Mouse (Mus musculus) megakaryocyte, embryonic 14.5 days (primary cell): Measurements from ENCODE around the gene Als2cr12.

ENCODE experiments used
- FLI1 ChIP-seq: IDR thresholded peaks from 2 replicates; pipeline ENCODE4 v1.6.1; 2012; ENCODE audit warnings: low read length, inconsistent platforms, mixed read lengths
- GATA1 ChIP-seq: IDR thresholded peaks from 3 replicates; pipeline ENCODE4 v1.6.1; 2012; ENCODE audit warnings: mixed read lengths, low read length, inconsistent platforms, borderline replicate concordance

DNA sequence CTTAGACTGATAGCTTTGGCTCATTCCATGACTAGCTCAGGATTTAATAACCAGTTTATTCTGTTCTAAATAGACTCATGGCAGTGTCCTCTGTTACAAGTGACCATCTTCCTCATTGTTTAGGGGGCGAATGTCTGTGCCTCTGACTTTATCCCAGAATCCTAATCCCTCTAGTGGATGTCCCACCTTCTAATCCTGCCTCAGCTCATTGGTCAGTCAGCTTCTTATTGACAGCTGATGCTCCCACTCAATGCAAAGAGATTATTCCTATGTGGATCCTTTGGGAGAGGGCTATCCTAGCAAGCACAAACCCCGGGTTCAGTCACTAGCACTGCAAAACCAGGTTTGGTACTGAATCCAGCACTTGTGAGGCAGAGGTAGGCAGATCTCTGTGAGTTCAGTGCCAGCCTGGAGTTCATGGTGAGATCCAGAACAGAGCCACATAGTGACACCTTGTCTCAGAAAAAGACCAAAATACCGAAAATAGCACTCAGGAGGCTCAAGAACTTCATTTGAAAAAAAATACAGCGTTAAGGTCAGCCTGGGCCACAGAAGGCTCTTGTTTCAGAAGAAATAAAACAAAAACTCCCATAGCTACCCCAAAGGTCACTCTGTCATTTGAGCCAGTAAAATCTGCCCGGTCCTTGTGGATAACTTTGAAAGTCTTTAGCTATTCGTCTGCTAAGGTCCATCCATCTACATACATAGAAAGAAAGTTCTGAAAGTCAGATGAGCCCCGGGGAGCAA is 27.4 kb upstream of the Als2cr12 start:
- no peak for TF ChIP-seq FLI1
- TF ChIP-seq GATA1 = no peak
